Mouse (Mus musculus) ZHBTc4 (cell line): ENCODE measurements around the gene Rapgef2.
"Not testable (repeated sequence)": the region's sequence is repeated elsewhere in the genome, so short reads cannot be mapped to it uniquely, and the experiment has no call there.

Experiments used
- DNase-seq: peaks from one replicate; pipeline ENCODE4 v3.0.0-alpha.2; 2011; ENCODE audit warnings: low read depth, low spot score

The Rapgef2 gene

GRCm38 (mm10) chr3:79101737-79102136 lies 184.6 kb downstream of the Rapgef2 start:
- DNase-seq = no peak

GRCm38 (mm10) chr3:79100831-79101230 lies 185.5 kb downstream of the Rapgef2 start:
- DNase-seq = no peak

GRCm38 (mm10) chr3:79089091-79089490 lies 197.2 kb downstream of the Rapgef2 start:
- no peak for DNase-seq

GRCm38 (mm10) chr3:79088461-79088860 lies 197.9 kb downstream of the Rapgef2 start:
- no peak for DNase-seq

- DNase-seq = no peak
These were observed 200.0 kb downstream of the Rapgef2 start for GRCm38 (mm10) chr3:79086282-79086681.

GRCm38 (mm10) chr3:79083881-79084280 lies 202.4 kb downstream of the Rapgef2 start:
- DNase-seq = no peak

GRCm38 (mm10) chr3:79083030-79083429 lies 203.3 kb downstream of the Rapgef2 start:
- DNase-seq = no peak

GRCm38 (mm10) chr3:79079076-79079475 lies 207.2 kb downstream of the Rapgef2 start:
- DNase-seq = no peak

GRCm38 (mm10) chr3:79074970-79075369 lies 211.3 kb downstream of the Rapgef2 start:
- DNase-seq = no peak

GRCm38 (mm10) chr3:79073541-79074244 lies 212.6 kb downstream of the Rapgef2 start:
- DNase-seq = no peak

GRCm38 (mm10) chr3:79071561-79071960 lies 214.8 kb downstream of the Rapgef2 start:
- peak; percentile 56 for DNase-seq

GRCm38 (mm10) chr3:79069891-79070290 lies 216.4 kb downstream of the Rapgef2 start:
- no peak for DNase-seq

- no peak for DNase-seq
These were observed 217.3 kb downstream of the Rapgef2 start for GRCm38 (mm10) chr3:79068976-79069375.

- peak; percentile 53 for DNase-seq
These were observed 219.8 kb downstream of the Rapgef2 start for GRCm38 (mm10) chr3:79066455-79067055.

- DNase-seq = no peak
These were observed 222.2 kb downstream of the Rapgef2 start for GRCm38 (mm10) chr3:79064096-79064495.

GRCm38 (mm10) chr3:79061426-79061825 lies 224.9 kb downstream of the Rapgef2 start:
- DNase-seq = no peak

GRCm38 (mm10) chr3:79058491-79058890 lies 227.8 kb downstream of the Rapgef2 start:
- not testable (repeated sequence) for DNase-seq

GRCm38 (mm10) chr3:79045251-79045650 lies 241.1 kb downstream of the Rapgef2 start:
- DNase-seq = no peak

GRCm38 (mm10) chr3:79042973-79043372 lies 243.3 kb downstream of the Rapgef2 start:
- no peak for DNase-seq

GRCm38 (mm10) chr3:79039666-79040450 lies 246.5 kb downstream of the Rapgef2 start:
- peak; percentile 90 for DNase-seq

GRCm38 (mm10) chr3:79039008-79039407 lies 247.3 kb downstream of the Rapgef2 start:
- peak; percentile 13 for DNase-seq

GRCm38 (mm10) chr3:79034457-79034856 lies 251.9 kb downstream of the Rapgef2 start:
- no peak for DNase-seq
